Mouse (Mus musculus): ENCODE measurements at regions not wholly inside any gene's neighbourhood (a gene's known extent, or its start where the extent isn't known, plus 50 kb on each side); places are given as distances from the start of the nearest gene placed in this dataset.
"Not testable (repeated sequence)": the region's sequence is repeated elsewhere in the genome, so short reads cannot be mapped to it uniquely, and the experiment has no call there.

DNA sequence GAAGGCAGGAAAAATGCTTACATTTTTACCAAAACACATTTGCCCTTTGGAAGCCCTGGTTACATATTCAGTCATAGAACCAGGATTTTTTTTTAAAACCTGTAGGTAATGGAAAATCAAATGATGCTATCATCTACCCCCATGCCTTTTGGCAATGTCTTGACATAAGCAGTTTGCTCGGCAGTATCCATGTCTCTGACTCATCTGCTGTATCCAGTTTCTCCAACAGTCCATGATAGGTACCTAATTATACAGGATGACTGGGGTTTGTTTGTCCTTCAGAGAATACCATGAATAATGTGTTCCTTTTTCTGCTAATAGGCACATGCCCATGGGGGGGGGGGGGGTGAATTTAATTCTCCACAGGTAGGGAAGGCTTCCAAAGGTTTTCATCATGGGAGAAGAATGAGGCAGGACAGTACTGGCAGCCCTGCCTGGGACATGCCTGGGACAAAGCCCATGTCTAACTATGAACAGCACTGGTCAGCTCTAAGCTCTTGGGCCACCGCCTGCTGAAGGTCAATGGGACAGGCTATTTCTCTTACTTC is 122.9 kb downstream of the Cand1 start:
- WGBS: 78% methylated on average over 2 of the region's 2 CpGs
- H3K27me3 ChIP-seq (replicated peaks): no peaks in the 10 kb centered on the region
- H3K4me1 ChIP-seq: no peaks in the 10 kb centered on the region
- no peak overlapping the region for H3K27ac ChIP-seq (replicated peaks)
- H3K36me3 ChIP-seq: no peaks in the 10 kb centered on the region
- ATAC-seq (ENCODE audit: low FRiP score): no peak
- no peak overlapping the region for H3K9ac ChIP-seq (replicated peaks)
- no peak overlapping the region for H3K4me3 ChIP-seq (replicated peaks)
- H3K4me2 ChIP-seq: no peak overlapping the region
- H3K9me3 ChIP-seq (replicated peaks): no peaks in the 10 kb centered on the region

DNA sequence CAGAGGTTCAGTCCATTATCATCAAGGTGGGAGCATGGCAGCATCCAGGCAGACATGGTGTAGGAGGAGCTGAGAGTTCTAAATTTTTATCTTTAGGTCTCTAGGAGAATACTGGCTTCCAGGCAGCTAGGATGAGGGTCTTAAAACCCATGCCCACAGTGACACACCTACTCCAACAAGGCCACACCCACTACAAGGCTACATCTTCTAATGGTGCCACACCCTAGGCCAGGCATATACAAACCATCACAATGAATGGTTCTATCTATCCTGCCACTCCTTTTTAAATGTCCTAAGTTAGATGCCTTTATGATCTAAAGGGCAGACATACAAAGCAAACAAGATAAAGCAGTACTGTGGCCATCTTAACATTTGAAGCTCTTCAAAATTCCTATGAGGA is 124.7 kb downstream of the Cand1 start:
- not testable (repeated sequence) for H3K27ac ChIP-seq (replicated peaks); H3K4me3 ChIP-seq (replicated peaks); H3K9ac ChIP-seq (replicated peaks); H3K9me3 ChIP-seq (replicated peaks); H3K4me2 ChIP-seq; H3K4me1 ChIP-seq; ATAC-seq (ENCODE audit: low FRiP score); H3K36me3 ChIP-seq; H3K27me3 ChIP-seq (replicated peaks)

DNA sequence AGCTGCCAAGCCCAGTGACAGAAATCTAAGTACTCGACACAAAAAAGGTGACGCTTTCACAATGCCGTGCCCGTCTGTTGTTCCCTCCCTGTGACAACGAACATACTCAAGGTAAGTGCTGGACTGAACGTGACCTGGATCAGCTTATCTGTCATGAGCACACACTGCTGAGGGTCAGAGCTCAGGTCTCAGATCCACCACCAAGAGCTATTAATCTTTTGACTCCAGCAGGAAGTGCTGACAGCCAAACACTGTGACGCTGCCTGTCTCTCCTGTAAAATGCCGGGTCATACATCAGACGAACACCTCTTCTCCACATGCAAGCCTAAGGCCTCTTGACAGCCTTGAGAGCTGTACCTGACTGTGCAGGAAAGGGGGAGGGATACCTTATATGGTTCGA is 125.2 kb downstream of the Cand1 start:
- Histone ChIP-seq H3K4me3 (replicated peaks) (no peak overlapping the region), H3K4me2 (no peak overlapping the region), H3K36me3 (no peaks in the 10 kb centered on the region), H3K9ac (replicated peaks) (no peak overlapping the region), H3K27me3 (replicated peaks) (no peaks in the 10 kb centered on the region), H3K4me1 (no peaks in the 10 kb centered on the region), H3K9me3 (replicated peaks) (no peaks in the 10 kb centered on the region), H3K27ac (replicated peaks) (no peak overlapping the region)
- WGBS: 62% methylated on average over 10 of the region's 10 CpGs
- no peak for ATAC-seq (ENCODE audit: low FRiP score)

DNA sequence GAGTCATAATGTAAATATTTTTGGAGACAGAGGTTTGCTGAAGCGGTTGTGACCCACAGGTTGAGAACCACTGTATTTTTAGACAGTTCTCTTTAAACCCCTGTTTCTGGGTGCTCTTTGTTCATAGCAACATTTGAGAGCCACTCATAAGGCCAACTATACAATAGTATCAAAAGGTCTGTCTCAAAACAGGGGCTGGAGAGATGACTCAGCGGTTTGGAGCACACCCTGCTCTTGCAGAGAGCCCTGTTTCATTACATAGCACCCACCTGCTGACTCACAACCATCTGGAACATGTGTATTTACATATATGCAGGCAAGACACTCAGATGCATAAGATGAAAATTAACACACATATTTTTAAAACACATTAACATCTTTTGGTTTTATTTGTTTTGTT is 128.0 kb downstream of the Cand1 start:
- Histone ChIP-seq H3K27me3 (replicated peaks) (no peaks in the 10 kb centered on the region), H3K4me3 (replicated peaks) (no peak overlapping the region), H3K36me3 (no peaks in the 10 kb centered on the region), H3K9me3 (replicated peaks) (no peaks in the 10 kb centered on the region), H3K4me1 (no peaks in the 10 kb centered on the region), H3K4me2 (no peak overlapping the region), H3K9ac (replicated peaks) (no peak overlapping the region), H3K27ac (replicated peaks) (no peak overlapping the region)
- 90% methylated on average over 2 of the region's 2 CpGs for WGBS
- no peak for ATAC-seq (ENCODE audit: low FRiP score)

DNA sequence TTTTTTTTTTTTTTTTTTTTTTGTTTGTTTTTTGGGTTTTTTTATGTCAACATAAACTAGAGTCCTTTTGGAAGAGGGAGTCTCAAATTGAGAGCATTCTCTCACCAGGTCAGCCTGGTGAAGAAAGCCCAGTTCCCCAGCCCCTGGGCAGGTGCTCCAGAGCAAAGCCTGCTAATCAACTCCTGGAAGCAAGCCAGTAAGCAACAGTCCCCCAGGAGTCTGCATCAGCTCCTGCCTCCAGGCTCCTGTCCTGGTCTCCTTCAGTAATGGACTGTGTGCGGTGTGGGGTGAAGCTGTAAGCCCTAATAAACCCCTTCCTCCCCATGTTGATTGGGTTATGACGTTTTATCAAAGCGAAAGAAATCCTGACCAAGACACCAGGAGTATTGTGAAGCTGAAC is 128.4 kb downstream of the Cand1 start:
- H3K36me3 ChIP-seq: no peaks in the 10 kb centered on the region
- H3K27ac ChIP-seq (replicated peaks): no peak overlapping the region
- no peaks in the 10 kb centered on the region for H3K4me1 ChIP-seq
- no peaks in the 10 kb centered on the region for H3K9me3 ChIP-seq (replicated peaks)
- H3K4me2 ChIP-seq: no peak overlapping the region
- ATAC-seq (ENCODE audit: low FRiP score): no peak
- H3K27me3 ChIP-seq (replicated peaks): no peaks in the 10 kb centered on the region
- H3K9ac ChIP-seq (replicated peaks): no peak overlapping the region
- WGBS: 78% methylated on average over 3 of the region's 3 CpGs
- no peak overlapping the region for H3K4me3 ChIP-seq (replicated peaks)

DNA sequence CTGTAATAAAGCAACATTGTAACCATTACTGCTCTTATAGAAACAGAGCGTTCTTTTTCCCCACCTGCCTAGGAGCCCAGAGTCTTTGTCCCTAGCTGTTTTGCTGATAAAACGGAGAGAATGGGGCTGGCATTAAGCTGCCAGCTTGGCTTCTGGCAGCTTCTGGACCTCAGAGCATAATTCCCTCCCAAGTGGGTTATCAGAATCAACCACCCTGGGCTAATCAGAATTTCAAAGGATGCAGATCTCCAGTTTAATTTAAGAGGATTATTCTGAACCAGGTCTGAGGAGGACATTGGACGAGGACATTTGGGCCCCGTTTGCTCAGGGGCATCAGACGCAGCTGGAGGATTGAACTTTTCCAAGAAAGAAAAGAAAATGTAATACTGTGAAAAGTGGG is 129.2 kb downstream of the Cand1 start:
- no peaks in the 10 kb centered on the region for H3K4me1 ChIP-seq
- WGBS: 46% methylated on average over 5 of the region's 5 CpGs
- H3K27me3 ChIP-seq (replicated peaks): no peaks in the 10 kb centered on the region
- no peak overlapping the region for H3K27ac ChIP-seq (replicated peaks)
- H3K36me3 ChIP-seq: no peaks in the 10 kb centered on the region
- no peaks in the 10 kb centered on the region for H3K9me3 ChIP-seq (replicated peaks)
- H3K4me2 ChIP-seq: no peak overlapping the region
- H3K9ac ChIP-seq (replicated peaks): no peak overlapping the region
- ATAC-seq (ENCODE audit: low FRiP score): no peak
- no peak overlapping the region for H3K4me3 ChIP-seq (replicated peaks)

DNA sequence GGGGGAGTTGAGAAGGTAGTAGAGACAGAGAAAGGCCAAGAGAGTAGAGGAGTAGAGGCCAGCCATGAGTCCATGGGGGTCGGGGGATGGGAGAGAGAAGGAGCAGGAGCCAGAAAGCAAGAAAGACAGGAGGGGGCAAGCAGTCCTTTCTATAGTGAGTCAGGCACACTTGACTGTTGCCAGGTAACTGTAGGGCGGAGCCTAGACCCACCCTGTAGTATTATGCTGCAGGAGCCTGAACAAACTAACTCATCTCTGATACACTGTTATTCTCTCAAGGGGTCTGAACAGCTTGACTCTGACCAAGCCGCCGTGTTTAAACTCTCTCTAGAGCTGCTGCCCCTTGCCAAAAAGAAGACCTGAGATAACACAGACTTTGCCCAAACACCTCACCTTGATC is 130.6 kb downstream of the Cand1 start:
- no peak overlapping the region for H3K4me2 ChIP-seq
- no peaks in the 10 kb centered on the region for H3K36me3 ChIP-seq
- 79% methylated on average over 4 of the region's 4 CpGs for WGBS
- no peaks in the 10 kb centered on the region for H3K4me1 ChIP-seq
- H3K27ac ChIP-seq (replicated peaks): no peak overlapping the region
- no peak for ATAC-seq (ENCODE audit: low FRiP score)
- no peaks in the 10 kb centered on the region for H3K9me3 ChIP-seq (replicated peaks)
- H3K4me3 ChIP-seq (replicated peaks): no peak overlapping the region
- H3K9ac ChIP-seq (replicated peaks): no peak overlapping the region
- no peaks in the 10 kb centered on the region for H3K27me3 ChIP-seq (replicated peaks)

DNA sequence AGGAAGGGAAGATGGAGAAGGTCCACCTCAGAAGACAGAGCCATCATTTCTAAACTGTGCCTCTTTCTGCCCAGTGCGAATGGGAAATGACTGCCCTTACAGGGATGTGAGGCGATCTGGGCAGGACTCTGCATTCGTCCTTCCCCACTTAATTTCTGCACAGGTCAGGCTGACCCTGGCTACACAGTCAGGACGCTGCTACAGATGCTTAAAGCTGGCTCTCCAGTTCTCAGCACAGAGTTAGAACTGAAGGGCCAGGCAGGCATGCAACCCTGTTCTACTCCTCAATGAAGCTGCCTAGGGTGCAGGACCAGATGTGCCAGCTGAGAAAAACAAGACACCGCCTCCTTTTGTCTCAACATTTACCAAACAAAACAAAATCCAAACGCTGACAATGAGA is 132.1 kb downstream of the Cand1 start:
- no peaks in the 10 kb centered on the region for H3K4me1 ChIP-seq
- no peaks in the 10 kb centered on the region; the same call in 1 of the 2 replicates for H3K9me3 ChIP-seq (replicated peaks)
- H3K36me3 ChIP-seq: no peaks in the 10 kb centered on the region
- no peak for ATAC-seq (ENCODE audit: low FRiP score)
- no peaks in the 10 kb centered on the region for H3K27me3 ChIP-seq (replicated peaks)
- H3K27ac ChIP-seq (replicated peaks): no peak overlapping the region
- no peak overlapping the region for H3K4me2 ChIP-seq
- H3K9ac ChIP-seq (replicated peaks): no peak overlapping the region
- WGBS: 75% methylated on average over 6 of the region's 6 CpGs
- H3K4me3 ChIP-seq (replicated peaks): no peak overlapping the region

DNA sequence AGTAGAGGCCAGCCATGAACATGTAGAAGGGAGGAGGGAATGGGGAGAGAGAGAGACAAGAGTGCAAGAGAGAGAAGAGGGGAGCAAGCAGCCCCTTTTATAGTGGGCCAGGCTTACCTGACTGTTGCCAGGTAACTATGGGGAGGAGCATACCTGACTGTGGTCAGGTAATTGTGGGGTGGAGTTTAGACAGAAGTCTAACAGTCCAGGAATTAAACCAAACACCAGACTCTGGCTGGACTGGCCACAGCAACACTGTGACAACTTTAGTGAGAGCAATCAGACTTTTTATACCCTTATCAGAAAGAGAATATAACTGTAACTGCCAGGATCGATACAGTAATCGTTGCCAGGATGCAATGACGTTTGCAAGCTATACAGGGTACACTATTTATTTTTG is 133.8 kb downstream of the Cand1 start:
- no peaks in the 10 kb centered on the region for H3K27me3 ChIP-seq (replicated peaks)
- peaks cover 4% of the 10 kb centered on the region; the same call in 1 of the 2 replicates for H3K9me3 ChIP-seq (replicated peaks)
- H3K27ac ChIP-seq (replicated peaks): no peak overlapping the region
- no peak for ATAC-seq (ENCODE audit: low FRiP score)
- H3K4me2 ChIP-seq: no peak overlapping the region
- H3K4me3 ChIP-seq (replicated peaks): no peak overlapping the region
- no peaks in the 10 kb centered on the region for H3K36me3 ChIP-seq
- no peaks in the 10 kb centered on the region for H3K4me1 ChIP-seq
- 96% methylated on average over 3 of the region's 3 CpGs for WGBS
- no peak overlapping the region for H3K9ac ChIP-seq (replicated peaks)

DNA sequence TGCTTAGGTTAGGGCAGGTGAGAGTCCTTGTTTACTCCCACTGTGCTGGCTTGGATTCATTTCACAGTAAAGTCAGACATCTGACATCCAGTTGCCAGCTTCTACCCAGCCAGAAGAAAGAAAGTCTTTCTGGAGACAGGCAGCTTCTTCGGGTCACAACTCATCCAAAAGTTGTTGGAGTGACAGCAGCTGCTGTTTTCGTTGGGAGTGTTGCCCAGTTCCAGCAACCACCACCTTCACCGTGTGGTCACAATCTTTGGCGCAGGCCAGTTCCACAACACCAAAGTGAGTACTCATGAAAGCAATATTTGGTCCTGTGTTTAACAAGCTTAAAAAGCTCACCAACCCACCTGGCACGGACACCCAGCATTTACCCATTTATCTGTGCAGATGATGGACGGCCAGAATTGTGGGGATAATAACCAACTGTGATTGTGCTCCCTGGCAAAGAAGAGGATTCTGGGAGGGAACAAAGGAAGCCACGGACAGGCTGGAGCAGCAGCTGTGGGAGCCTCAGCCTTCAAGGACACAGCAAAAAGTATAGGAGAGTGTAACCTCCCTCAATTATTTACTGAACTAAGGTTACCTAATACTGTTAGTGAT is 134.5 kb downstream of the Cand1 start:
- H3K9me3 ChIP-seq (replicated peaks): peaks cover 4% of the 10 kb centered on the region; the same call in 1 of the 2 replicates
- WGBS: 75% methylated on average over 7 of the region's 7 CpGs
- no peak for ATAC-seq (ENCODE audit: low FRiP score)
- H3K4me2 ChIP-seq: no peak overlapping the region
- H3K4me1 ChIP-seq: no peaks in the 10 kb centered on the region
- H3K27me3 ChIP-seq (replicated peaks): no peaks in the 10 kb centered on the region
- H3K27ac ChIP-seq (replicated peaks): no peak overlapping the region
- H3K36me3 ChIP-seq: no peaks in the 10 kb centered on the region
- no peak overlapping the region for H3K4me3 ChIP-seq (replicated peaks)
- H3K9ac ChIP-seq (replicated peaks): no peak overlapping the region

DNA sequence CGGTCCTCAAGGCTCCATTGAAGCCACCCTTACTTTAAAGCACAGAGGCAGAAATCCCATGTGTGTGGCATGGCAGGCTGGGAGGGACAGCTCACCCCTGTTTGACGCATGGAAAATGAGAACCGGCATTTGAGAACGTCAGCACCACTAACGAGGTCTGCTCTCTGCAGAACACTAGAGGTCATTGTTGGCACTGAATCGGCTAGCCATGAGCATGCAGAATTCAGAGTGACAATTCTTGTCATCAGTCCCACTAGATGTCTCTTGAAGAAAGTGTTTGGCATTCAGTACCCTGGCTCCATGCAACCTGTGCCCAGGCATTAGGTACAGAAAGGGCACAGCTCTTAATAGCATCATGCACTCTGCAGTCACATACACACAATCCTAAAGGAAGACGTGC is 139.3 kb downstream of the Cand1 start:
- H3K9me3 ChIP-seq (replicated peaks): peaks cover 4% of the 10 kb centered on the region; the same call in 1 of the 2 replicates
- ATAC-seq (ENCODE audit: low FRiP score): no peak
- no peak overlapping the region for H3K4me2 ChIP-seq
- no peaks in the 10 kb centered on the region for H3K4me1 ChIP-seq
- no peaks in the 10 kb centered on the region for H3K27me3 ChIP-seq (replicated peaks)
- H3K36me3 ChIP-seq: no peaks in the 10 kb centered on the region
- no peak overlapping the region for H3K4me3 ChIP-seq (replicated peaks)
- no peak overlapping the region for H3K27ac ChIP-seq (replicated peaks)
- no peak overlapping the region for H3K9ac ChIP-seq (replicated peaks)
- 32% methylated on average over 7 of the region's 7 CpGs for WGBS

DNA sequence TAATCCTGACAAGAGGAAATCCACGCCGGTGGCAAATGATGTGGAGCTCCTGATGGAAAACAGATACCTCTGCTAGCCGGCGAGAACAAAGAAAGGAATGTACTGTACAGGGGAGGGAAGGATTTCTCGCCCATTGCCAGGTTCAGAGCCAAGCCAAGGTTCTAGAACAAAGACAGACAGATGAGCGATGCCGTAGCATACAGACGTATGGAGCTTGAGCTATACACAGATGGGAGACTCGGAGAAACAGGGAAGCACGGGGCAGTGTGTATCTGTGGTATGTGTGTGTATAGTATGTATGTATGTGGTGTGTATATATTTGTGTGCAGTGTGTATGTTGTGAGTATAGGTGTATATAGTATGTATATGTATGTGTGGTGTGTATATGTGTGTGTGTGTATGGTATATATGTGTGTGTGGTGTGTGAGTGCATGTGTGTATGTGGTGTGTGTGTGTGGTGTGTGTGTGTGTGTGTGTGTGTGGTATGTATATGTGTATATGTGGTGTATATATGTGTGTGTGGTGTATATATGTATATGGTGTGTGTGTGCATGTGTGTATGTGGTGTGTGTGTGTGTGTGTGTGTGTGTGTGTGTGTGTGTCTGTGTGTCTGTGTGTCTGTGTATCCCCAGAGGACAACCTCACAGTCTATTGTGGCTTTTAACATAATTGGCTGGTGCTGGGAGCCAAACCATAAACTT is 140.6 kb downstream of the Cand1 start:
- WGBS: 72% methylated on average over 10 of the region's 10 CpGs
- no peak for ATAC-seq (ENCODE audit: low FRiP score)
- H3K4me2 ChIP-seq: no peak overlapping the region

More for the DNA sequence above, 140.6 kb downstream of the Cand1 start:
- no peak overlapping the region for H3K9ac ChIP-seq (replicated peaks)
- H3K36me3 ChIP-seq: no peaks in the 10 kb centered on the region
- no peaks in the 10 kb centered on the region for H3K4me1 ChIP-seq
- H3K27ac ChIP-seq (replicated peaks): no peak overlapping the region
- H3K9me3 ChIP-seq (replicated peaks): peaks cover 4% of the 10 kb centered on the region; the same call in 1 of the 2 replicates
- H3K27me3 ChIP-seq (replicated peaks): no peaks in the 10 kb centered on the region
- H3K4me3 ChIP-seq (replicated peaks): no peak overlapping the region

Data from neural tube, embryonic 15.5 days (tissue).